Mouse (Mus musculus) adrenal gland, postnatal 10 days (tissue): ENCODE data around the gene Bcl2l11. TPM values are rescaled to one million over a fixed set of nuclear protein-coding genes. Genes with fewer than 3 reads are reported as not detected.
"Not testable (repeated sequence)": the region's sequence is repeated elsewhere in the genome, so short reads cannot be mapped to it uniquely, and the experiment has no call there.

Experiments used
- DNase-seq: peaks from one replicate; pipeline ENCODE4 v3.0.0; 2021; ENCODE audit warnings: mixed read lengths
- long read RNA-seq, 2 experiments: library from polyadenylated mRNA; stranded (forward); transcript quantifications; one replicate each; pipeline ENCODE4 v2.0.0; 2021
- total RNA-seq, 2 experiments: library from RNA; stranded (reverse); gene quantifications; 2 replicates each; pipeline ENCODE4 v1.2.3; 2021

The Bcl2l11 gene
- 10 to 100 TPM; 24.4 to 34.9 TPM for total RNA-seq
- long read RNA-seq, experiment 1, full-length matches to known transcripts: 1 of 14 reads
- long read RNA-seq, experiment 1, partial matches to known transcripts: 2 of 14 reads
- long read RNA-seq, experiment 1, other reads (novel, unspliced or antisense): 11 of 14 reads
- long read RNA-seq, experiment 2, full-length matches to known transcripts: 2 of 6 reads
- long read RNA-seq, experiment 2, partial matches to known transcripts: 0 of 6 reads
- long read RNA-seq, experiment 2, other reads (novel, unspliced or antisense): 4 of 6 reads

DNA sequence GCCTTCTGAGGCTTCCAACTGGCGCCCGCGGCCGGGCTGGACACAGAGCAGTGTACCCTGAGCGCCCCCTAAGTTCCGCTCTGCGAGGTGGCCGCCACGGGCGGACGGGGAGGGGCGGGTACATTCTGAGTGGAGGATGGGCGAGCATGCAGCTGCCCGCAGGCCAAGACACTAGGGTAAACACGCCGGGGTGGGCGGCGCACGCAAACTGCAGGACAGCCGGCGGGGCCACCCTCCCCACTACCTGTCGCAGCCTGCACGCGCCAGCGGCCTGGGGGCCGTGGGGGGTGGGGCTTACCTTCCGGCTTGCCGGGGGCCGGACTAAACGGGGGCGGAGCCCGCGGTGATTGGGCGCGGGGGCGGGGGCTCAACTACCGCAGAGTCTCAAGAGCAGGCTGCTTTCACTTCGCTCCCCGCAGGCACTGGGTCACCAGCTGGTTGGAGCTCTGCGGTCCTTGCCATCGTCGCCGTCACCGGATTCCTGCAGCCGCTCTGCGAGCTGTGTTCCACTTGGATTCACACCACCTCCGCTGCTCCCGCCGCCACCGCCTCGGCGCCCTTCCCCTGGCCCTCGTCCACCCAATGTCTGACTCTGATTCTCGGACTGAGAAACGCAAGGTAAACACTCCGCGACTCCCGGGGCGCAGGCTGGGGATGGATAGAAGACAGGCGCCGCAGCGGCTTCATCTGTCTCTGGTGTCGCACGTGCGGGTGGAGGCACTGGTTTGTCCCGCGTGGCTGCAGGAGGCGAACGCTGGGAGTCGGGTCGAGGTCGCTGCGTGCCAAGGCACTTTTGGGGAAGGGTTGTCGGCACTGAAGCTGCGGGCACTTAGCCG is at the start of gene Bcl2l11:
Gene Bcl2l11 (plus strand): TSS at position 404 of the 836 bp plus-strand sequence.
- DNase-seq: peak; percentile 99

DNA sequence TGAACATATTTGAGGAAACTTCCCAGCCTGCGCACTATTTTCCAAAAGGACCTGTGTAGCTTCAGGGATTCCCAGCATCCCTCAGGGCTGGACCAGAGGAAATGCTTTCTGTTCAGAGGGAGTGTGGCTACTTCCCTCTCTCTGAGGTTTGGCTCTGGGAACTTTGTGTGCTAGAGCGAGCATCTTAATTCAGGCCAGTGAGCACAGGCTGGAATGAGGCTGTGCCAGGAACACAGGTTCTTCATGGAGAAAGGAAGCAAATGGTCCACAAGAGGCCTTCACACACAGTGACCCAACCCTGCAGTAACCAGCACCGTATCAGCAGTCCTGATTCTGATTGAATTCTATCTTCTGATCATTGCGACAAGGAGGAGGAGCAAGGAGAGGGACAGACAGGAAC is 48.9 kb upstream of the Bcl2l11 start:
- DNase-seq: no peak

DNA sequence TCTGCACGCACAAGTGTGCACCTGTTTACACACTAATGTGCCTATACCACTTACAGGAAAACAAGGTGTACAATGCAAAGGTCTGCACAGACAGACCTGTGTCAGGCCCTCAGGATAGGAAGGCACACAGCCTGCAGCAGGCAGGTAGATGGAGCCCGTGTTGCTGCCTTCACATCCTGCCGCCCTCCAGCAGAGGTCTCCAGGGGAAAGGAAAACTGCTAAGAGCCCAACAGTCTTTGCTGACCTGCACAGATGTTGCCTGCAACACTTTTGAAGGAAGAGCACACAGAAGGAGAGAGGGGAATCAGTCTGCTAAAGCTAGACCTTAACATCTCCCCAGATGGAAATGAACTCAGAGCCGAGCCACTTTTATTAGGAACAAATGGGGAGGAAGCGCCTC is 47.0 kb upstream of the Bcl2l11 start:
- peak; percentile 19 for DNase-seq

DNA sequence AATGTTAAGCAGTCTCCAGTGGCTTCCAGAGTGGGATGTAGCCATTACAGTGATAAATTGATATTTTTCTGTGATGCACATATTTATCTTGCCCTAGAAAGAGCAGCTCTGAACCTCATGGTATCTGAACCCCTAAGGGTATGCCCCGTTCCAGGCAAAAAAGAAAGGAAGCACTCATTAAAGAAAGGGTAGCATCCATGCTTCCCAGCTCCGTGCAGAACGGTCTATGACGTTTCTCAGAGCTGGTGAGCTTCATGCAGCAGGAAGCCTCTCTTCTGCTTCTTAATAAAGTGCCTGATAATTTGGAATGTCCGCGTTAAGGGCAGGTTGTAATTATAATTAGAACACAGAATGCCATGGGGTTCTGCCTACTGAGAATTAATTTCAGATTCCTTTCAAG is 46.5 kb upstream of the Bcl2l11 start:
- DNase-seq: no peak

DNA sequence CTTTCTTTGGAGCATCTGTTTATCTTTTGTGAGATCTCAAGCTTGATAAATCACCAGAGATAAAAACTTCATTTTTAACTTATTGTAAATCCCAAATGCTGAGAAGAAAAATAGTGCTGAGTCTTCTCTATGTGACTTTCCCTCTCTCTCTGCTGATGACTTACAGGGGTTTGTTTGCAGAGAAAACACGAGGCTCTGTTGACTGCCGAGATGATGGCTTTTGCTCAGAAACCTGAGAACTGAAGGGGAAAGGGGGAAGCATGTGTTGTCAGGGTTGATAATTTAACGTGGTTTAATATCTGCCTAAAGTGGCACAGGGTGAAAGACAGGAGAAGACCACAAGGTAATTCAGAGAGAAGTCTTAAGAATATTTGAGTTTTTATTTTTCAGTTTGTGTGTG is 42.0 kb upstream of the Bcl2l11 start:
- no peak for DNase-seq

DNA sequence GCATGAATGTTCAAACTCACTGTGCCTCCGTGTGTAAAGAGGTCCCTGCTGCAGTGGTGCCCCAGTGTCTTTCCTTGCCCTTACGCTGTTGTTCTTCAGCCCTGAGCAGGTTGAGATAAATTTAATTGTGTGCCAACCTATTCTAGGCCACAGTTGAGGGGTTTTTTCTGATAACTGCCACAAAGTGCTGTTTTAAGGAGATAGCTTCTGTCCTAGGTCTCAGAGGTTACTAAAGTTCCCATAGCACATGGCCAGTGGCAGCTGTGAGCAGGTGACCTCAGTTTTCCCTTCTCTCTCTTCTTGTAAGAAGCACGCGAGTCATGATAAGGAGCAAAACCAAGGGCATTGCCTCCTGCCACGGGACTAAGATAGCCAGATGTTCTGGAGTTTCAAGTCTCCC is 41.2 kb upstream of the Bcl2l11 start:
- no peak for DNase-seq

DNA sequence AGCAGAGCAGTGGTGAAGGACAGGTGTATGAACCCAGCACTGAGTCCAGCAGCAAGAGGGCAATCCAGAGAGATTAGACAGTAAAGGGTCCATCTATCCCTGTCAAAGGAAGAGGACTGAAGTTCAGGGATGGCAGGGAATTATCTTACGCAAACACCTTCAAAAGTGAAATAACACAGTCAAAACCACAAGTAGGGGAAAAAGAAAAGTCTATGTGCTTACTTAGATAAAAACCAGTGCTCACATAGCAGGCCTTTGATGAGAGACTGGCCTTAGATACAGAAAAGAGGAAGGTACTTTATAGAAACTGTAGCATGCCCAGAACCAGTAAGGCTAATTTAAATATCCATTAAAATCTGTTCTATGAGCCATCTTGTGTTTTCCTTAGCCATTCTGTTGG is 40.4 kb upstream of the Bcl2l11 start:
- no peak for DNase-seq

DNA sequence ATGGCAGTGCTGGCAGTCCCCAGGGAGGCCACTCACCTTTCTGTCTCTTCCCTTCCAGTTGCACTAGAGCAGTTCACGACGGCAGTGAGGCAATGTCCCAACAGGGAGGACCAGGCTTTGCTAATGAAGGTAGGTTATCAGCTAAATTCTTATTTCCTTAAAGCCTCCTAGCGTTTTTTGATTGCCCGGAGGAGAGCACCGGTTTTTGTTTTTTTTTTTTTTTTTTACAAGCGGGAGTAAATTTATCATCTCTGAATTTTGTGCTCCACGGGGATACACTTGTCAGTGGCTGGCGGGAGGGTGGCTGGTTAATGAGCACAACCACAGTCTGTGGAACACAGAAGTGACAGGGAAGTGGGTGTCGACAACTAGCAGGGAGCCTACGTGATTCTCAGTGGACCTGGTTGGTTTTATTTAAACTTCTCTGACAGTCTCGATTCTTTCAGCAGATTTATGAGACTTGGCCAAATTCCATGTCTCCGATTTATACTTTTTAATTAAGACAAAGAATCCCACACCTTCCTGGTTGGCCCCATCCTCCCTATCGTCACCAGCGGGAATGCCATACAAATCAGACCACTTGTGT is 39.4 kb upstream of the Bcl2l11 start:
- no peak for DNase-seq

DNA sequence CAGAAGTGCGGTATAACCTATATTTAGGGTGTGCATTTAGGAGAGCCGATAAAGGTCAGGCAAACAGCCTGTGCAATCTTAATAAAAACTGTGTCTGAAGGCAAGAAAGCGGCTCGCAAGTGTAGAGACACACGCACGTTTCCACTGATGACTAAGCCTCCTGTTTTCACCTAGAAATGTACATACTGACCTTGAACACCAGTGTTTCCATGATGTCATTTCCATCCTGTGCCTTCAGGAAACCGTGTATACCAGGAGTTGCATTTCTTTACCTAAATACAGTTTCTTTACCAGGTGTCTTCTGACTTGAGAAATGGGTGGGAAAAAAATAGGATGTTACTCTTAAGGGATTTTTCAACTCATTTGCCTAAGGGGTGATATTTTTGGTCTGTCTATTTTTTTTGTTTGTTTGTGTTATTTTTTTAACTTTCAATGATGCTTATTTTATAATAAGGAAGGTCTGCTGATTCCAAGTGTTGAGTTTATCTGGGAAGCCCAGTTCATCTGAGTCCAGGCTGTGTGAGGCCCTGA is 38.8 kb upstream of the Bcl2l11 start:
- no peak for DNase-seq

DNA sequence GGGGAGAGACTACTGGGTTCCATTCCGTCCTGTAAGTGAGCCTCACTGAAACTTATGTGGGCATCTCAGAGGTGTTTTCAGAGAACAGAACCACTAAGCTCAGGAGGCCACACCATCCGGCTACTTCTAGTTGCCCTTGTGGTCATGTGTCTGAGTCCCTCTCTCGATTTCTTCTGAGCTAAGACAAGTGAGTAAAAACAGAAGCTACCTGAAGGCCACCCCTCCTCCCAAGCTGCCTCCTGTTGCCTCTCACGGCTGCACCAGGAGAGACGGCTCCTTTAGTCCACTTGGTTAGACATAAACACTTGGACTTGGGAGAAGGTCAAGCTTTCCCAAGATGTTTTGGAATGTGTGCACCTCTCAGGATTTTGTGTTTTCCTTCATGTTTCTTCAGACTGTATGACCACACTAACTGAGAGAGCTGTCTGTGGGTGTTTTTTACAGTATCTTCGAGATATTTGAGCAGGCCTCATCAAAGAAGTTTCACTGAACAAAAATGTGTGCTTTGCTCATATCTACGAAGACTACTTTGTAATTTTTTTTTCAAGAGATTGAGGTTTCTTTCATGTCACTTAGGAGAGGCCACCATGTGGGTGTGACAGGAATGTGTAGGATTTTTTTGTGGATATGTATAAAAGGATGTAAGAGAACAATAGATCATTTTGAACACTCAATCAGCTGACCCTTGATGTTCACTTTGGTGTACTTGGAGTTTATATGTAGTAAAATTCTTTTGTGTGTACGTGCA is 37.9 kb upstream of the Bcl2l11 start:
- DNase-seq: no peak

DNA sequence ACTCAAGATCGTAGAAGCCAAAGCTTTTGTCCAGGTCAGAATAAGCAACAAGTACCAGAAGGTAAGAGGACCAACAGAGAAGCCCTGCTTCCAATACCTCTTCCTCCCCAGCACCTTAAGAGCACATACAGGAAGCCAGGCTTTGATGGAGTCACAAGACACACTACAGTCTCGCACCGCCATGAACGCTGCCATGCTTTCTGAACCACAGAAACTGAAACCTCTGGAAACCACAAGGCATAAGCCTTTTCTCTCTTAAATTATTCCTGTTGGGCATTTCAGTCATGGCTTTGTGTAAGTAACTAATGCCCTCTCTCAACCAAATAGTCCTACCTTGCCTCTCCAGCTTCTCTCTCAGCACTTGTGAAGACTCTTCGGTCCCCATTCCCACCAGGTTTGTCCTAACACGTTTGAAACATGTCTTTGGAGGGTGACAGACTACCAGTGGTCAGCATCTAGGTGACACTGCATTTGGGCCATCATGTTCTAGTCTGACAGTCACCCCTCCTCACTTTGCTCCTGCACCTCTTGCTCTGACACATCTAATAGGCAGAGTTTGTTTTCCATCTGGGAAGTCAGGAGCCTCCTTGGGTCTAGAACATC is 35.5 kb upstream of the Bcl2l11 start:
- no peak for DNase-seq

DNA sequence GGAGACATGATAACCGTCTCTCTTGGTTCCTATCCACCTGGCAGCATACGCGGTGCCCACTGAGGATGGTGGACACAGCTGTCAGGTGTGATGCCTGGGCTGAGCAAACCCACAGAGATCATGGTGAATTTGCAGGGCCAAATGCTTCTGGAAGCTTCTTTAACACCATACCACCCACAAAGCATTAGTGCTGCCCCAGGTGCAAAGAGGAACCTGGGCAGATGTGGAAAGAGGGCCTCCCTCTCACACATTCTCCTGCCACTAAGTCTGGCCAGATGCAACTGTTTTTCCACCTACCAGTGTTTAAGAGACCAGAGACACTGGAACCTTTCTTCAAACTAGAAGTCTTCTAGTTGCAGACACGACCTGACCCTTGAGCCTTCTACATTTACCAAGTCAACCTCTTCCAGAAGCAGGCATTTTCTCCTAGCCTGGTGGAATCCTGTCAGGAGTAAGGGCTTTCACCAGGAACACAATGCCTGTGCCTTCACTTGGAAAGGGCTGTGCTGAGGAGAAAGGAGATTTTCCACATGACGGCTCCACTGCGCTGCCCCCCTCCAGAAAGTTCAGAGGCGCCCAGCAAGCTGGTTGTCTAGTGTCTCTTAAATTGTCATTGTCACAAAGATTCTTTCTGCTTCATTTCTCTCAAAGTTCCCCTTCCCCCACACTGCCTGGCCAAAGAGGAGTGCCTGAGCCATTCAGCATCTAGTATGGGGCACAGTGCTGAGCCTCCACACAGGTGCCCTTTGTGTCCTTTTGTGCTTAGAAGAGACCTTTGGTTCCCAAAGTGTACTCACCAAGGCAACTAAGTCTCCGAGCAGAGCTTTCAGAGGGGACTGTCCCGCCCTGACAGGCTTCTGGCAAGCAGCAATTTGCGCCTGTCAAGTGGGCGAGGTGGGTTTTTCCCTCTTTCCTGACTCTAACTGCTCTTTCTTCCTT is 34.1 kb upstream of the Bcl2l11 start:
- no peak for DNase-seq

DNA sequence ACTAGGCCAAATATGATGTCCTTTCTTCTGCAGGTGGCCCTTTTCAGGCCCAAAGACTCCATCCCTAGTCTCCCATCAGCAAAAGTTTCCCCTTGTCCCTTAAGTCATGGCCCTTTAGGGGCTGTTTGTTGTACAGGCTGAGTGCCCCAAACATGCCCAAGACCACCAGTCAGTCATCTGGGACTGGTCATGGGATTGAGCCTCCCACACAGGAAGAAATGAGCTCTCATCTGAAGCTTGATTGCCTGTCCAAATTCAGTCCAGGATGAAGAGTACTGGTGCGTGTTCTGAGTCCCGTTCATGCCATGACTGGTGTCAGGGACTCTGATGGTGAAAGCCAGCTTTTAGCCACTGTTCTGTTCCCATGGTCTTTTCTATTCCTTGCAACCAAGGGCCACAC is 33.4 kb upstream of the Bcl2l11 start:
- DNase-seq: no peak

DNA sequence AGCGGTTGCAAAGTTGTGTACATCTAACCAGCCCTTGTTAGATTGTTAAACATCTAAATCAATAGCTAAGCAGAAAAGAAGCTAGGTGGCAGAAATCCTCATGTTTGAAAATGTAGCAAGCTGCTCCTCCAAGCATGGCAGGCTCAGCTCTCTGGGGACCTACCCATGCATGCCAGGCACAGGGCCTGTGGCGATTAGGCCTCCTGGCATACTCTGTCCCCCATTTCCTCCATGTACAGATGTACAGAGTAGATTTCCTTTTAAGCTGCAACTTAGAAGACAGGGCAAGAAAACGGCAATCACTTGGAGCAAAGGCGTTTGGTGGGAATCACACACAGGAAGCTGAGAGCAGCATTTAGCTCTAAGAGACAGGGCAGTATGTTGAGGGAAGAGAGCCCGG is 31.6 kb upstream of the Bcl2l11 start:
- peak; percentile 21 for DNase-seq

DNA sequence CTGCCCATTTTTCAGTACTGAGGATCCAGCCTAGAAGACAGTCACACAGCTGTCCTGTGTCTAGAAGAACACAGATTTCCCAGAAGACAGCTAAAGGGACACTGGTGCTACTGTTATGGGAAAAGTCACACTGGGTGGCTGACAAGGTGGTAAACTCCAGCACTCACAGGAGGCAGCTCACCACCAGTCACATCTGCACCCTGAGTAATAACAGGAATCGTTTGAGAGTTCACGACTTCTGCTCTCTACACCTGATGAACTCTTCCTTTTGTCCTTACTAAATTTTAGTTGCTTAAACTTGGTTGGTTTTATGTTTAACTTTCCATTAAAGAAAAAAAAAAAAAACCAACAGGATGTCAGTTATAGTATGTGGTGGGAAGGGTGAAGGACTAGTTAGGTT is 31.2 kb upstream of the Bcl2l11 start:
- no peak for DNase-seq

DNA sequence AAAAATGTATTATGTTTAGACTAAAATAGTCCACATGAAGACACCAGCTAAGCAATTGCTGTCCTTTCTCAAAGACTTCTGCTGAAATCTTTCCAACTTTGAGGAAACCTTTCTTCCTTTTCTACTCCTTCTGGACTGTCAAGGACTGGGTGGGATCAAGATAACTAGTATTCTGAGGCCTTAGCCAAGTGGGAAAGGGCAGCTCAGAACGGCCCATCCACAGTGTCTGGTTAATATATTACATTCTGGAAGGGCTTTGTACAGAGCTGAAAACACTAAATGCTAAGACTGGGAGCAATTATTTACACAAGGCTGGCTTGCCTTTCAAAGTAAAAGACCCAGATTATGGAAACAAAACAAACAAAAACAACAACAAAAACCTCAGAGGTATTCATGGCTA is 30.6 kb upstream of the Bcl2l11 start:
- no peak for DNase-seq

DNA sequence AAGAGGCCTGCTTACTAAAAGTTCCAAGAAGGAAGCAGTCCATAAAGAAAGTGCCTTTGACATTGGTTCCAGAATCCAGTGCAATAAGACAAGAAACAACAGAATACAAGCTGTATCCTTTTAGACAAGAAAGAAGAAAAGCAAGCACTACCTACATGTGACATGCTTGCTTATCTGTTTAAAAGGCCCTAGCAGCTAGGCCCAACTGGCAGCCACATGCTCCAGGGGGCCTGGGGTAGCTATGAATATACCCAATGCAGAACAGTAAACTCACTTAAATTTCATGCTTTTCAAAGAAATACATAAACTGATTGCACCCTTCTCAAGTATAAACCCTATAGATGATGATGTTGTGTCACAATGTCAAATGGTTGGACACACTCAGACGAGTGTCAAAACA is 29.8 kb upstream of the Bcl2l11 start:
- DNase-seq: no peak

DNA sequence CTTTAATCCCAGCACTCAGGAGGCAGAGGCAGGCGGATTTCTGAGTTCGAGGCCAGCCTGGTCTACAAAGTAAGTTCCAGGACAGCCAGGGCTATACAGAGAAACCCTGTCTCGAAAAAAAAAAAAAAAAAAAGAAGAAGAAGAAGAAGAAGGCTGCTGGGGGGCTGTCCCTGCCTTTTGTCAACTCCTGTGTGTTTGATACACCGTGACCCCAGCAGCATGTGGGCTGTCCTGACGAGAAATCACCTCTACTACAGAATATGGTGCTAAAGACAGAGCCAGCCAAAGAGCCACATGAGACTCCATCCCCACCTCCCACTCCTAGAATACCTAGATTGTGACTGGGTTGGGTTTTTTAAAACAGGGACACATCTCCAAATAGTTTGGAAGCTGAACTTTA is 27.7 kb upstream of the Bcl2l11 start:
- not testable (repeated sequence) for DNase-seq

DNA sequence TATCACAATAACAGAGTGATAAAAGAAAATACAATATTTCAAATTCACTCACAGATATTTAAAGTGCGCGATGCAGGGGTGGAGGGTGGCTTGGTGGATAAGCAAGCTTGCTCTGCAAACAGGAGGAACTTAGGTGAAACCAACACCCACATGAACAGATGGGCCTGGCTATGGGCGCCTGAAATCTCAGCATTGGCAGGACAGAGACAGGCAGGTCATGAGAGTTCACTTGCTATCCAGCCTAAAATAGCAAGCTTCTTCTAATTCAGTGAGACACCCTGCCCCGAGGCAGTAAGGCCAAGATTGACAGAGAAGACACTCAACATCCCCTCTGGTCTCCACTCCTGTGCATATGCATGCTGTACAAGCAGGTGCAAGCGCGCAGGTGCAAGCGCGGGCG is 23.8 kb upstream of the Bcl2l11 start:
- no peak for DNase-seq

DNA sequence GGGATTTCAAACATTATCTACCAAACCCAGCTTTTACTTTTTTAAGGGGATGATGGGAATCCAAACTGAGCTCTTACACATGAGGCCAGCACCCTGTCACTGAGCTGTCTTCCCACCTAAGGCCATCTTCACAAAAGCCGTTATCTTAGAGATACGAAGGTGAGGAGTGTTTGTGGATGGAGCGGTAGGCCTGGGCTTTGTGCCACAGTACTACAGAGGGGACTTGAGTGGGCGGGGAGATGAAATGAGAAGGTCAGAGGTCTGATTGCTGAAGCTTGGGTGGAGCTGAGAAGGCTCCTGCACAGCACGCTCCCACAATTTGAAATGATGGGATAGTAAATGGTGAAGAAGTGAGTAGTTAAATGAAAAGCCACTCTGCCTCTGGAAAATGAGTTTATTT is 21.0 kb upstream of the Bcl2l11 start:
- DNase-seq: no peak

DNA sequence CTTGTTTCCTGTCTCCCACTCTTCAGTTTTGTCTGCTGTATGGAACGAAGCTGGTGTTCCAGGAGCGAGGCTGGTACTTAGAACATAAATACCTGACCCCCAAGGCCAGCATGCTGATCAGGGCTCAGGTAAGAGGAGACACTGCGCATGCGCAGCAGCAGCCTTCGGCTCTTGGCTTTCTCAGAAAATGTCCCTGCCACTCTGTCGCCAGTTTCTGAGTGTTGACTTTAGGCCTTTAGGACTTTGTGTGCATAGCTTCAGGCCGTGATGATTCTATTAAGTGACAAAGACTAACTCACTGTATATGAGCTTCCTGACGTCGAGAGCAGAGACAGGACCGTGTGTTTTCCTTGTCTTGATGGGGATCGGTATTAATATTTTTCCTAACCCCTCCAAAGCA is 20.2 kb upstream of the Bcl2l11 start:
- no peak for DNase-seq
